Mouse (Mus musculus) megakaryocyte progenitor cell, adult 5-6 weeks (primary cell): Measurements from ENCODE around the gene Mrps18b. TPM values are rescaled to one million over a fixed set of nuclear protein-coding genes. Genes with fewer than 3 reads are reported as not detected.

Experiments
- ATAC-seq: replicated peaks from 2 replicates; pipeline ENCODE4 v1.8.0; 2016; ENCODE audit warnings: mild to moderate bottlenecking, moderate TSS enrichment, inconsistent platforms; ENCODE audit not compliant: poor library complexity
- total RNA-seq, 2 experiments: library from RNA; stranded (forward) in 1 of 2; stranded (reverse) in 1 of 2; fragments of 157-497, 149-512 nt in 1 of 2; fragments of 200-1000 nt in 1 of 2; gene quantifications; 2 replicates each; pipeline versions ENCODE4 v1.2.3 to v1.2.4; 2015 to 2017

The Mrps18b gene
- total RNA-seq, 2 experiments from 2014 or later = 76.4 to 142 TPM

DNA sequence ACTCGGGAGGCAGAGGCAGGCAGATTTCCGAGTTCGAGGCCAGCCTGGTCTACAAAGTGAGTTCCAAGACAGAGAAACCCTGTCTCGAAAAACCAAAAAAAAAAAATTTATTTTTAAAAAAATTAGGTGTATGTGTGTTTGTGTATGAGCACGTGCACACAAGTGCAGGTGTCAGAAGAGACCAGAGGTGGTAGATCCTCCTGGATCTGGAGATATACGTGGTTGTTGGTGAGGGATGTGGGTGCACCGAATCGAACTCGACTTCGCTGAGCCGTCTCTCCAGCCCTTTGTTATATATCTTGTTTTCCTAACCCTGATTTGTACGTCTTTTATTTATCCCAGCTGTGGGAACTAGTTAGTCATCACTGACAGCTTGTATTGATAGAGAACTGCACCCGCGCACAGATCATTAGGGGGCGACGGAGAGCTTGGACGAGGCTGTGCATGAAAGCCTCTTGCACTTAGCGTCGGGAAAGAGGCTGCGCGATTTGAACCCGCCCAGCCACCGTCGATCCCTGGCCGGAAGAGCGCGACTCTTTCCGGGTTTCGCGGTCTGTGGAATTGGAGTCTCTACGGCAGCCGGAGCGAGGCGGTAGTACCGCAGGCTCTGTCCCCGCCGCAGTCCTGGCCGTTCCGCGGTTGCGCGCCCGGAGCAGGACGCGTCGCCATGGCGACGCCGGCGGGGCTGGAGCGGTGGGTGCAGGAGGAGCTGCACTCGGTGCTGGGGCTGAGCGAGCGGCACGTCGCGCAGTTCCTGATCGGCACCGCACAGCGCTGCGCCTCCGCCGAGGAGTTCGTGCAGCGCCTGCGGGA lies 36.7 kb downstream of the Mrps18b start, which contains the start of gene Dhx16:
Gene Dhx16 (plus strand): TSS at position 575 of the 813 bp plus-strand sequence.
- peak; percentile 99 for ATAC-seq

DNA sequence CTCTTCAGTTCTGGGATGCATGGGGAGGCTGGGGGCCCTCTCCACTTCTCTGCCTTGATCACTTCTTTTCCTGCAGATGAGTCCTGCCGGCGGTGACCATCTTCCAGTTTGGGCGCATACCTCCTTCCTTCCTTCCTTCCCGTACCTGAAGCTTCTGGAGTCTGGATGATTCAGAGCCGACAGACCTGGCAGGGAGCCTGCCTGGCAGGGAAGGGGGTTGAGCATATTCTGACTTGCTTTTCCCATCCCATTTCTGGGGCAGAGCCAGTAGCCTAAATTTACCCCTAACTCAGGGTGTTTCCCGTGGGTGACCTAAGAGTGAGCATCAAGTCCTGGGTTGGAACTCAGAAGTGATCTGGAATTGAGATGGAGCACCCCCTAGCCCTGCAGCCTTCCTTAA lies 41.5 kb downstream of the Mrps18b start:
- ATAC-seq = no peak

DNA sequence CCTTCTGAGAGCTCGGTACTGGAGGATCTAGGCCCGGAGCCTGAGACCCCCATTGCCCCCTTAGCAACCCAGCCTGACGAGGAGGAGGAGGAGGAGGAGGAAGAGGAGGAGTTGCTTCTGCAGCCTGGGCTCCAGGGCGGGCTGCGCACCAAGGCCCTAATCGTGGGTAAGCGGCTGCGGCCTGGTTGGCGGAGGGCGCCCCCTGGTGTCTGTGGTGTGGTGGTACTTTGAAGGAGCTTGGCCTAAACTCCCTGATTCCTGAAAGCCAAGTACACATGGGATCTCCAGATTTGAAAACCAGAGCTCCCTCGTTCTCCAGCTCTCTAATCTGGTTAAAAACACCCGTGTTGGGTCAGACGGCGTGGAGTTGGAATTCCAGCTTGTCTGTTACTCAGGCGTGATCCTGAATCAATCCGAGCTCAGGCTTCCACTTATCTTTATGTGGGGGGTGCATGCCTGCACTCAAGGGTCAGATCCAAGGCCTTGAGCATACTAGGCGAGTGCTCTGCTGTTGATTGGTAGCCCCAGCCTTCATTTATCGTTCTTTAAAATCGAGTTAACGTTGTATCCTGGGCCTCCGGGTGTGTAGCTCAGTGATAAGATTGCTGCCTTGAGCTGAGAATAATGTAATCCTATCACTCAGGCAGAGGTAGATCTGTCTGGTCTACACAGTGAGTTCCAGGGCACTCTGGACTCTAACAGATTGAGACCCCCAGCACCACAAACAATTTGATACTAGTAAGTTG lies 42.2 kb downstream of the Mrps18b start:
- peak; percentile 71 for ATAC-seq

DNA sequence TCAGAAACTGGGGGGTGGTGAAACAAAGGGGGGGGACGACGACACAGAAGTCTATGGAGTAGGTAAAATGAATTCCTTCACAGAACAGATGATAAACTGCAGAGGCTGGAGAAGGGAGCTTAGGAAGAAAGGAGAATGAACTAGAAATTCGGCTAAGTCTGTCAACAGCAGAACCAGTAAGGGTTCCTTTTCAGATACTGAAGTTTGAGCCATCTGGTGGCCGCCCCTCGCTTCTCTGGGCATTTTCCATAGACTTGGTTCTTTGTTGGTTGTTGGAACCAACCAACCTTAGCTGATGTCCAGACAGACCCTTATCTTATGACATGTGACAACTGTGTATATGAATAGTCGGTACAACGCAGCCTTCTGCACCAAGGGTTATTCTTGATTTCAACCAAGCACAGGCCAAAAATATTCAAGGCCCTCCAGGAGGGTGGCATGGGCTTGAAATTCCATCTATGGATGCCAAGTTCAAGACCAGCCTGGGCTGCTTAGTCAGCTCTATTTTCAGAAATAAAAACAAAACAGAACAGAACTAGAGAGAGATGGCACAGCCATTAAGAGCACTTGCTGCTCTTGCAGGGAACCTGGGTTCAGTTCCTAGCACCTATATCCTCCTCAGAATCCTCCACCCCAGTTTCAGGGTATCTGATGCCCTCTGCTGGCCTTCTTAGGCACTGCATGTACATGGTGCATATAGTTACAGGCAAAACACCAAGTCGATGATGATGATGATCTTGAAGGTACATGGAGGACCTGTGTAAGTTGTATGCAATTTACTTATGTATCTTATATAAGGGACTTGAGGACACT lies 45.1 kb downstream of the Mrps18b start:
- ATAC-seq = no peak

DNA sequence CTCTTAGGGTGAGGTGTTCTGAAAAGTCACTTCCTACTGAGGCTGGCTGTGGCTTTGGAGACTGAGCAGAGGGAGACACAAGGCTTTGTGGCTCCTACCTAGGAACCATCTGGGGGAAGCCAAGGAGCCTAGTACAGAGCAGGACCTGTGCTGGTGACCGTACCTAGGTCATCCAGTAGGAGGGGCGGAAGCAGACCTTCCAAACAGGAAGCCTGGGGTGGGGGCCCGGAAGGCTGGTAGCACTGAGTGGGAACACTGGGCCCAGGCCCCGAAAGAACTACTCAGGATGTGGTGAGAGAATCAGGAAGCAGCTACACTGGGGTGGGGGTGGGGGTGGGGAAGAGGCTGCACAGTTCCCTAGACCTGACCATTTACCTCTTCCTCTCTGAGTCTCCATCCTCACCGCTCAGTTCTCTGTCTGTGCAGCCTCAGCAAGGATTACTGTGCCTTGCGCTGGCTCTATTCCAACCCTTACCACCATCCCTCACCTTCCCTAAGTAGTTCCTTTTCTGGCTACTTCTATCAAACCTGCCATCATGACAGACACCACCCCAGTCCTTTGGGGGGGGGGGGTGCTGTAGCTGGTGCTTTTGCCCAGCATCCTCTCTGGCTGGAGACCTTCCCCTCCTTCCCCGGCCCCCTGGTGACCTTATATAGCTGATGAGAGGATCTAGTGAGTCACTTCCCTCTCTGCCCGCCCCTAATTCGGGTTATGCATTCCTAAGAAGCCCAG lies 45.9 kb downstream of the Mrps18b start:
- peak; percentile 63 for ATAC-seq

DNA sequence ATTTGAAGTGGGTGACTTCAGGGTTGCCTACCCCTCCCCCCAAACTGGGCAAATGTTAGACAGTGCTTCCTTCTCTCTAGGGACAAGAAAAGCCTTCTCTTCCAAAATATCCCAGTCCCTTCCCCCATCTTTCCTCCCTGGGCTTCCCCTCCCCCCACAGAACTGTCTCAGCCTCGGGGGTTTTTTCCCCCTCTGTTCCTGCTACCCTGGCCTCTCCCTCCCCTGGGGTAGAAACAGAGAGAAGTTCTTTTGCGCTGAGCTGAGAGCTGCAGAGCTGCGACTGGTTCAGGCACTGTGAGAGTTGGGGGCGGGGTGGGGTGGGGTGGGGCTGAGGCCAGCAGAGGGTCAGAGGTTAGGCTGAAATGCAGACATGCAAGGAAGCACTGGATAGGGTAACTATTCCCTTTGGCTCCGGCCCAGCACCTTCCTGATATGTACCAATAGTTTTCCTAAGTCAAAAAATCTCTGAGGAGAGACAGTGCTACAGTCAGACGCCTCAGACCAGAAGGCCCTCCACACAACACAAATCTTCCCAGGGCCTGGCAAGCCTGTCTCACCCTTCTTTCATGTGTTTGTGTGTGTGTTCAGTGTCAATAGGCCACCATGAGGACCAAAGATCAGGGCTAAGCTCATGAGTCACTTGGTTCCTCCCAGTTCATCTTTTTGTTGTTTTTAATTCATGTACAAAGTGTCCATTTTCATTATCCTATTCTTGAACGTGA lies 46.7 kb downstream of the Mrps18b start:
- no peak for ATAC-seq

DNA sequence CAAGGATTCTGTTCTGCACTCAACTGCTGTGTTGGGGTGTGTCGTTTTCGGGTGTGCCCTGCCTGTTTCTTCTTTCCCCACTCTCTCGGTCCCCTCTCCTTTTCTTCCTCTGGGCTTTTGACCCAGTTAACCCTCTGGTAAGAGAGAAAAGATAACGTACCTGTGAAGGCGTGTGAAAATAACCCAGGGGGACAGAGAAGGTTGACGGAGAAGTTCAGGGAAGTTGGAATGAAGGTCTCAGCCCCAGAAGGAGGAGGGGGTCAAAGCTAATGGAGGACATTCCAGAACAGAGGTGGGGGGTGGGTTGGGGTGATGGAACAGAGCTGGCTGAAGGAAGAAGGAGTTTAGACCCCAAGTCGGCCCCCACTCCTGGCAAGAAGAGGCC lies 47.2 kb downstream of the Mrps18b start:
- no peak for ATAC-seq

DNA sequence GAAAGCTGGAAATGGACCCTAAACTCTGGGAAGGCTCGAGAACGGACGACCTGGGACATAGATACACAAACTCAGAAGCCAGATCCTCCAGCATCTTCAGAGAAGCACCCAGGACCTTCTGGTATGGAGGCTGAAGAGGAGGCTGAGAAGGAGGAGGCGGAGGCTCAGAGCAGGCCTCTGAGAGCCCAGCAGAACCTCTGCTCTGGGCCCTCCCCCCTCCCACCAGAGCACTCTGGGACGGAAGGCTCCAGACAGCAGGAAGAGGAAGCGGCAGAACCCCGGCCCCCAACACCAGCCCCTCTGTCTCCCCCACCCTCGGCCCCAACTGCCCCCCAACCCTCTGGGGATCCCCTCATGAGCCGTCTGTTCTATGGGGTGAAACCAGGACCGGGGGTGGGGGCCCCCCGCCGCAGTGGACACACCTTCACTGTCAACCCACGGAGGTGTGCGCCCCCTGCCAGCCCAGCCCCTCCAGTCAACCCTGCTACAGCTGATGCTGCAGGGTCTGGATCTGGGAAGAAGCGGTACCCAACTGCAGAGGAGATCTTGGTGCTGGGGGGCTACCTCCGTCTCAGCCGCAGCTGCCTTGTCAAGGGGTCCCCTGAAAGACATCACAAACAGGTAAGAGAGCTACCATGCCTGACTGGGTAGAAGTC lies 47.9 kb downstream of the Mrps18b start:
- no peak for ATAC-seq

DNA sequence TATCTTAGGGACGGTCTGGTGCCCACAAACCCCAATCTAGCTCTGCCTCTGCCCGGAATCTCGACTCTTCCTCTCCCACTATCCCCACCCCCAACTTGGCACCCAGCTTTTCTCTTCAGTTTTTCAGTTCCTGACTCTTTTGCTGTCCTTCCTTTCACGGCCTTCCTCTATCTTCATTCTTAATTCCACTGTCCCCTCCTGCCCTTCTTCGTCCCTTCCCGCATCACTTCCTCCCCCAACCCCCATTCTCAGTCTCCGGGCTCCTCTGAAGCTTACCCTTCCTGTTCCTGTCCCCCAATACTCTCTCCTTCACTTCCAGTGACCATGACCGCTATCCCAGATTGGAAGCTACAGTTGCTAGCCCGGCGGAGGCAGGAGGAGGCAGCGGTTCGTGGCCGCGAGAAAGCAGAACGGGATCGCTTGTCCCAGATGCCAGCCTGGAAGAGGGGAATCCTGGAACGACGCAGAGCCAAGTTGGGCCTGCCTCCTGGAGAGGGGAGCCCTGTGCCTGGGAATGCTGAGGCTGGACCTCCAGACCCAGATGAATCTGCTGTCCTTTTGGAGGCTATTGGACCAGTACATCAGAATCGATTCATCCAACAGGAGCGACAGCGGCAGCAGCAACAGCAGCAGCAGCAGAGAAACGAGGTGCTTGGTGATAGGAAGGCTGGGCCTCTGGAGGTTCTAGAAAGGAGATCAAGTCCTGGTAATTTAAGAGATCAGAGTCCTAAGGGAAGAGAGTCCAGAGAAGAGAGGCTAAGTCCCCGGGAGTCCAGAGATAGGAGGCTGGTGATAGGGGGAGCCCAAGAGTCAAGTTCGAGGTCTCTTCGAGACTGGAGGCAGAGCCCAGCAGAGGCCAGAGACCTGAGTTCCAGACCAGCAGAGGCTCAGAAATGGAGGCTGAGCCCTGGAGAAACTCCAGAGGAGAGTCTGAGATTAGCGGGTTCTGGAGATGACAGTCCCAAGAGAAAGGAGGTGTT lies 49.0 kb downstream of the Mrps18b start:
- peak; percentile 20; the same call in 1 of the 2 replicates for ATAC-seq

DNA sequence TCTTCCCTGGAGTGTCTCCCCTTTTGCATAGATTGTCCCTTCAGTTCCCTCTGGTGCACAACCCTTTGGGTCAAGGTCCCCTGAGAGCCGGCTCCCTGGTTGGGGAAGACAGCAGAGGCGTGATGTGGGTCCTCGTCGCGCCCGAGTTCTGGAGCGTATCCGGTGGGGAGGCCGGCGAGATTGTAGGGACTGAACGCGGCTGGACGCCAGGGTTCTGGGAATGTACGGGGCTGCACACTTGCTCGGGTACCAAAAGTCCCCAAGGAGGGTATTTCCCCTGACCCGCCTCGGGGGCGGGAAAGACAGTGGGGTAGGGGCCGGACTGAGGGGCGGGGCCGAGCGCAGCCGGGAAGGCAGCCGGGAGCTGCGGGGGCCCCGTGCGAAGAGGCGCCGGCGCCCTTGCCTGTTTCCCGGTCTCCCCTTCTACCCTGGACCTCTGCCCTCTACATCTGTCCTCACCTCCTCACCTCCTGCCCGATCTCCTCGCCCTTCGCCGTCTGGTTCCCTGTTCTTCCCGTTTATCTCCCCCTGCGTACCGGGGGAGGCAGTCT lies 49.8 kb downstream of the Mrps18b start:
- ATAC-seq = no peak

DNA sequence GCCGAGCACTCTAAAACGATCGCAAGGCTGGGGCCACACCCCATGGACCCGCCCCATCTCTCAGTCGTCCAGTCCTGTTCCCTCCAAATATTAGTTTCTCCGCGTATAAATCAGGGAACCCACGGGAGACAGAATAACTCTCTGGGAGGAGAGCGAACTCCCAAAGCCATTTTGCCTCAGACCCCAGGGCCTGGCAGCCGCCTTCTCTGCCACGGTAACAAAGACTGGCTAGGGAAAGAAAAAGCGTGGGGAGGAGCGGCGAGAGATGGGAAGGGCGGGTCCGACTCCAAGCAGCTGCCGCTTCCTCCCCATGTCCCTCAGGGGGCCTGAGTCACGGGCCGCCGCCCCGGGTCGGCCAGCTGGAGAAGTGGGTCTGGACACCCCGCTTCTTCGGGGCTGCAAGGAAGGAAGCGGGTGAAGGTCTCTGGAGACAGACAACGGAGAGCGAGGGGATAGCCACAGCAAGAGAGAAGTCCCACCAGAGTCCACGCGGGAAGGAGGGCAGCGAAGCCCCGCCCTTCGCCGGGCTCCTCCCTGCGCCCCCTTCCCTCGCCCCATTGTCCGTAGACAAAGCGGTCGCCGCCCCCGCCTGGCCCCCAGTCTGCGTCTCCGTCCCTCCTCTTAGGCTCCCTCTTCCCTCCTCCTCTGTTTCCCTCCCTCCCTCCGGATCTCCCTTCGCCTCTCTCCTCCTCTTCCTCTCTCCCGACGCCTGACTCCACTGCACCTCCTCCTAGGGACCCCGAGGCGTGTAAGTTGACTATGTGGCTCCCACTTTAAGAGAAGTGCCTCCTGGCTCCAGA lies 50.5 kb downstream of the Mrps18b start, which contains the start of gene Ppp1r18:
Gene Ppp1r18 (plus strand): TSS at position 113 of the 800 bp plus-strand sequence.
- ATAC-seq = no peak

DNA sequence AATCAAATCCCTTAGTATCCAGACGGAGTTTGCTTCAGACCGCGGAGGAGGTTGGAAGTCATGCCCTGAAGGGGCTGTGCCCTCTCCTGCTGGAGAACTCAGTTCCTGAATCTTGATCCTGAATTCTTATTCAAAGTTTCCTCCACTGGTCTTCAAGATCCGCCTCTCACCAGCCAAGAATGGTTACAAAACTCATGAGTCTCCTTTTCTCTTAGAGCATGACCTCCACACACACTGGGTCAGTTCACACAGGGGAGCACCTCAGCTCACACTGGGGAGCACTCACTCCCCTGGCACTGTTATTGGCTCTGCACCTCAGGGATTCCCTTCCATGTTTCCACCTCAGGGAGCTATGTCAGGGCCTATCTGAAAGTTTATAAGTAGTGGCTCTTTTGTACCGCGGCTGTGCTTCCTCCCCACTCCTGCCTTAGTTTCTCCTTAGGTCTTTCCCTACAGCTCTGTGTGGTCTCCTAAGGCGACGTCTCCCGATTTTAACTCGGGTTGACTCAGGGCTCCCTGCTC lies 51.3 kb downstream of the Mrps18b start:
- no peak for ATAC-seq

DNA sequence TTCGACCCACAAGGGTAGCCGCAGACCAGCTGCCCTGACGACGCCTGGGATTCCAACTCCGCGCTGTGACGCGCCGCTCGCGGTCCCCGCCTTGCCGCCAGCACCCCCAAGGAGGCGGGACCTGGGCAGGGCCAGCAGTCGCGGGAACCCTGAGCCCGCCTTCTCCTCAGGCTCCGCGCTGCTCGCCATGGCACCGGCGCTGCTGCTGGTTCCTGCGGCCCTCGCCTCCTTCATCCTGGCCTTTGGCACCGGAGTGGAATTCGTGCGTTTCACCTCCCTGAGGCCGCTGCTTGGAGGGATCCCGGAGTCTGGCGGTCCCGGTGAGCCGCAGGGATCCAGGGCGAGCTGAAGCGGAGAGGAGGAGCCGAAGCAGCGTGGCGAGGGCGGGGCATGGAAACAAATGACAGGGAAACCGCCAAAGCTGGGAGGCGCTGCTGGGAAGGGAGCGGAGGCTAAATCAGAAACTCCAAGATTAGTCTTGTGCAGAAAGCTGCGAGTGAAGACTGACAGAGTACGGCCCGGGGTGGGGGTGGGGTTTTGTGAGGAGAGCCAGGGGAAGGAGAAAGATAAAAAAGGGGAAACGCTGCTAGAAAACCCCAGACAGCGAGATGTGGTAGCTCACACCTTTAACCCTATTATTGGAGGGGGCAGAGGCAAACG lies 54.9 kb downstream of the Mrps18b start, which contains the start of gene Nrm:
Gene Nrm (plus strand): TSS at position 121 of the 660 bp plus-strand sequence.
- ATAC-seq = peak; percentile 88

DNA sequence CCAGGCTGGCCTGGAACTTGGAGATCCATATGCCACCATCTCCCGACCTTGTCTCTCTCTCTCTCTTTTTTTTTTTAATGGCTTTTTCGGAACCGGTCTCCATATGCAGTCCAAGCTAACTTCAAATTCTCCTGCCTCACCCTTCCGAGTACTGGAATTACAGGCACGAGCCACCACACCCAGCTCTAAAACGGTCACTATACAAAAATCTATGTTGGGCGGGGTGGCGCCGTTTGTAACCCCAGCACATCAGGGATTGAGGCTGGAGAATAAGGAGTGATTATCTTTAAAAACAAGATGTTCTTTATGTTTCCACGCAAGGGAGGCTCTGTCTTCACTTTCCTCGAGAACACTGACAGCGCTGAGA lies 55.4 kb downstream of the Mrps18b start:
- ATAC-seq = no peak
